Mouse (Mus musculus): ENCODE results near the gene Plcg1.

Plcg1 gene

GRCm38 (mm10) chr2:160735706-160736310 lies 4.7 kb downstream of the Plcg1 start:
- in situ Hi-C loops (cut with MboI, MseI): no loop called here

DNA sequence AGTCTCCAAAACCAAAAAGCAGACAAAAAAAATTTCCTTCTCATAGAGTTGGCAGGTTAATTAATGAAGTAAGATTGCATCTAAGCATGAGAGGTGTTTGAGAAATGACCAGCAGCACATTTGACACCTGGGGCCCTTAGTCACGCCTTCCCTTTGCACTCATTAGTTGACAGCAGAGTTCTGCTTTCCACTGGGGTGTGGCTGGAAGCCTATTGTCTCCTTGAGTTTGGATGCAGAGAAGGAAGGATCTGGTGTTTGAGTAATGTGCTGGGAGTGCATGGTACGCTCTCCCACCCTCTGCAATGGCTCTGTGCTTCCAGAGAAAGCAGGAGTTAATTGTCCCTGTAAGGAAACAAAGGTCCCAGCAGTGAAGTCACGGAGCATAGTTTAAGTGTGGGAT lies 5.4 kb downstream of the Plcg1 start:
- in situ Hi-C loops (cut with MboI, MseI): no loop called here

DNA sequence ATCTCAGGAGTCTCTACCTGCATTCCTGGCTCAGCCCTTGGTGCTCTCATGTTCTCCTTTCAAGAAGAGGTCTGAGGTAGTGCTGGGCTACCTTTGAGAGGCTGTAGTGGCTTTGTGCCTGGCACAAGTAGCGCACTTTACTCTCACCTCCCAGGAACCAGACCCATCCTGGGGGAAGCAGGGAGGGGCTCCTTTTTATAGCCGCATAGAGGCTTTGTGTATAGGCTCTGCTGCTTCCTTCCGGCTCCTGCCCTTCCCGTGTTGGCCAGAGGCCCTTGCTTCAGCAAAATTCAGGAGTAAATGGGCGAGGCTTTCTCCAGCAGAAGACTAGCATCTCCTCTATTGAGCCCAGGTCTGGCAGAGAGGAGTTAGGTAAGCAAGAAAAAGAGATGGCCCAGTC lies 7.3 kb downstream of the Plcg1 start:
- in situ Hi-C loops (cut with MboI, MseI): no loop called here

- in situ Hi-C loops (cut with MboI, MseI): no loop called here
Observed at GRCm38 (mm10) chr2:160739647-160740356, 8.7 kb downstream of the Plcg1 start.

- in situ Hi-C loops (cut with MboI, MseI): no loop called here
Observed at GRCm38 (mm10) chr2:160740521-160741156, 9.5 kb downstream of the Plcg1 start.

DNA sequence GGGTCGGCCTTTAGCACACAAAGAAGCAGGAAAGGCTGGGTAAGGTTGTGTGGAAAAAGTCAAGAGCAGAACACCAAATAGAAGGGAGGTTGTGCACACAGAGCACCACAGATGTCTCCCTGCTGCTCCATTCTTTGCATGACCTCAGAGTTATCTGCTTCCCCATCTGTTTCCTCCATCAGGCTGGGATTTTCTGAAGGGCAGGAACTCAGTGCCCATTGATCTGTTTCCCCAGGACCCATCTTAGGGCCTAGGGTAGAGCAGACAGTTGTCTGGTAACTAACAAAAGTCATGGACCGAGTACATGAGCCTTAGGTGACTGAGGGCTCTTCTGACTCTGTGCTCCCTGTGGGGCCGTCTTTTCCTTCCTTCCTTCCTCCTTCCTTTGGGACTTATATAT lies 10.5 kb downstream of the Plcg1 start:
- in situ Hi-C loops (cut with MboI, MseI): no loop called here

GRCm38 (mm10) chr2:160742161-160742609 lies 11.1 kb downstream of the Plcg1 start:
- in situ Hi-C loops (cut with MboI, MseI): no loop called here

- in situ Hi-C loops (cut with MboI, MseI): no loop called here
Observed at GRCm38 (mm10) chr2:160744040-160744822, 13.1 kb downstream of the Plcg1 start.

- in situ Hi-C loops (cut with MboI, MseI): loop anchor here (5.0 kb wide), 1 partner anchor 137 kb away; the partner anchor contains the start of gene Lpin3
Observed at GRCm38 (mm10) chr2:160744823-160745210, 13.7 kb downstream of the Plcg1 start.

DNA sequence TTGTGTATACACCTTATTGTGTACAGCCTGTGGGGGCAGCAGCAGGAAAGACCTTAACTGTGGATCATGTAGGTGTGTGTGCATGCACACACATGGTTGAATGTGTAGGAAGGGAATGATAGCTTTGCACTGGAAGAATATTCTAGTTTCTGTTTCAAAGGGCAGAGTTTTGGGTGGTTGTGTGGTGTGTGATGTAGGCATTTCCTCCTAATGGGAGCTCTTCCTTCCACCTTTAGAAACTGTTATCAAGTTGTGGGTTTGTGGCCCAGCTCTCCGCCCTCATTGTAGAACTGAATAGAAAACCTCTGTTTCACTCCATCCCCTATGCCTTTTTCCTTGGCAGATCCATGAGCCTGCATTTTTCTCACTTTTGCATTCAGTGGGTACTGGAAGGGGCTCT lies 14.4 kb downstream of the Plcg1 start:
- in situ Hi-C loops (cut with MboI, MseI): loop anchor here (5.0 kb wide), 1 partner anchor 137 kb away; the partner anchor contains the start of gene Lpin3

DNA sequence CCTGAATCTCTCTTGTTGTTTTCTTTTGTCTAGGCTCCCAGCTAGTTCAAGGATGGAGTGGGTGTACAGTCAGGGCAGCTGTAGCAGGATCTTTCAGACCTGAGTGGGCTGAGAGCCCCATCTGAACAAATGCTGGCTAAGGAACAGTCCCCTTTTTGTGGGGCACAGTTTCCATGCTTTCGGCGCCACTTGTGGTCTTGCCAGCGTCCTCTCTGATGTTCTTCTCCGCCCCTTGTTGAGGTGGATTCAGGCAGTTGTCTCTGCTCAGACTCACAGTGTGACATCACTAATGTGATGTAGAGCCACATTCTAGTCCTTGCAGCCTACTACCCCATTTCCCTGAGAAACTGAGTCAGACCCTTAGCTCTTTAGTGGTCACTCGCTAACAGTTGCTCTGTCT lies 15.5 kb downstream of the Plcg1 start:
- in situ Hi-C loops (cut with MboI, MseI): loop anchor here (5.0 kb wide), 1 partner anchor 136 kb away; the partner anchor contains the start of gene Lpin3

GRCm38 (mm10) chr2:160747075-160747474 lies 16.0 kb downstream of the Plcg1 start:
- in situ Hi-C loops (cut with MboI, MseI): loop anchor here (5.0 kb wide), 1 partner anchor 135 kb away; the partner anchor contains the start of gene Lpin3

- in situ Hi-C loops (cut with MboI, MseI): no loop called here
Observed at GRCm38 (mm10) chr2:160756583-160757203, 25.6 kb downstream of the Plcg1 start.

GRCm38 (mm10) chr2:160760433-160761184 lies 29.5 kb downstream of the Plcg1 start:
- in situ Hi-C loops (cut with MboI, MseI): no loop called here

GRCm38 (mm10) chr2:160763816-160764215 lies 32.7 kb downstream of the Plcg1 start:
- in situ Hi-C loops (cut with MboI, MseI): no loop called here

DNA sequence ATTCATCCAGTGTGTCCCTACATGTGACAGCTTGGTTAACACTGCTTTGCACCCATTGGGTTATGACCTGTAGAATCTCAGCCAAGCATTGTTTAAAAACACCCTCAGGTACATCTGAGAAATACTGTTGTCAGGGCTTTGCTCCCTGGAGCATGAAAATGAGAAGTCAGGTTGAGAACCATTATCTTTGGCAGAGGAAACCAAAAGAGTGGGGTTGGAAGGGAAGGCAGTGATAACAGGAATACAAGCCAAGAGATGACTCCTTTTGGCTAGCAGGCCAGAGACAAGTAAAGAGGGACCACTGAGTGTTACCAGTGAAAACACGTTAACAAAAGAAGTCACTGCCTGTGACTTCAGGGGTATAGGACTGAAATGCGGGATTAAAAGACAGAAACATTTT lies 33.3 kb downstream of the Plcg1 start:
- in situ Hi-C loops (cut with MboI, MseI): no loop called here

- in situ Hi-C loops (cut with MboI, MseI): no loop called here
Observed at GRCm38 (mm10) chr2:160765096-160765495, 34.0 kb downstream of the Plcg1 start.

DNA sequence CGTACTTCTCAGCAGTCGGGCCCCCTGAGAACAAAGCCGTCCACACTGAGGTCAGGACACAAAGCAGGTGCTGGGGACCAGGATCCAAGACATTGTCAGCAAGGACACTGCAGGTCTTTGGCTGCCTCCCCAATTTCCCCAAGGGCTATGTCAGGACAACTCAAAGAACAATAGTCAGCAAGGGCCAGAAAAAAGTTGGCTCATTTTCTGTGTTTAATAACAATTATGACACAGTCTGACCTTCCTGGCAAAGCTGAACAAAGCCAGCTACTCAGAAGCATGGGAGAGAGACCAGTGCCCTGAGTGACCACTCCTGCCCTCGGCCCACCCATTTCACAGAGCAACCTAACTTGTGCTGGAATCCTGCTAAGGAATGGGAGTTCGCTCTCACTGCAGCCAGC lies 35.3 kb downstream of the Plcg1 start:
- in situ Hi-C loops (cut with MboI, MseI): no loop called here

DNA sequence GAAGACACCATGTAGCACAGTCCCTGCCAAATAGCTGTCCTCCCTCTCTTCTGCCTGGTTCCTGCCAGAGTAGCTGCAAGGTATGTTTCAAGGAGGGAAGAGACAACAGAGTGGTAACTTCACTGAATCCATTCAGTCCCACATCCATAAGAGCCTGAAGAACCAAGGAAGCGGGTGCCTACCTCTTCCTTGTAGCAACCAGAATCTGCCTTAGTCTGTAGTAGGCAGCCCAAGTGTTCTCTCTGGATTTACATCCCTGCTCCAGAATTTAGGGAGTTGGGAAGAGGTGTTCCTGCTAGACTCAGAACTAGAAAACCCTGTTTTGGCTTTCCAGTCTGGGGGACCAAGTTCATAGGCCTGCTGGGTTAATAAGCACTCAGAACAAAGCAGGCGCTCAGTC lies 36.1 kb downstream of the Plcg1 start:
- in situ Hi-C loops (cut with MboI, MseI): no loop called here

DNA sequence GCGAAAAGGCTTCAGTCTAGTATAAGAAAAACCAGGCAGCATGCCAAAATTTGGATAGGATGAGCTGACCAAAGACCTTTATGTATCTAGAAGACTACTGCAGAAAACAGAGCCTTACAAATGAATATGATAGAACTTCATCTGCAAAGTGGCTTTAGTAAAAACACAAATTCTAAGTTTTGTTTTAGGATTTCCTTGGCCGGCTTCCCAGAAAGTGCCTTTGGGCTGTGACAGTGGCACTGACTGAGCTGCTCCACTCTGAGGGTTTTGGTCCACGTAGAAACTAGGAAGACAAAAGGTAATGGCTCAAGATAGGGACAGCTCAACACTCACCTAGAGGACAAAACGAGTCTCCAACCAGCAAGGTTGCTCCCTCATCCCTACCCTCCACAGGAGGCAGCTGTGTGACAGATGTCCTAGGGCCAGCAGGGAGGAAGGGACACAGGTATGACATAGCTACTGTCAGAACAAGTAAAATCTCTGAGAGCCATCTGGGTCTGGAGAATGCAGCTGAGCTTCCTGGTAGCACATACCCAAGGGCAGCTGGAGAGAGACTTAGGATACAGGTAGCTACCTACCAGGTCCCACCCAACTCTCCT lies 37.1 kb downstream of the Plcg1 start:
- in situ Hi-C loops (cut with MboI, MseI): no loop called here

Measured in T-helper 2 cell (primary cell).